Mouse (Mus musculus): ENCODE results near the gene Immp2l.
"Not testable (repeated sequence)": the region's sequence is repeated elsewhere in the genome, so short reads cannot be mapped to it uniquely, and the experiment has no call there.

The Immp2l gene

GRCm38 (mm10) chr12:41668280-41668679, 644.4 kb downstream of the Immp2l start:
- no peak for DNase-seq (ENCODE audit: low read depth, low spot score)

GRCm38 (mm10) chr12:41669481-41669880, 645.6 kb downstream of the Immp2l start:
- no peak for DNase-seq (ENCODE audit: low read depth, low spot score)

GRCm38 (mm10) chr12:41674861-41675260, 651.0 kb downstream of the Immp2l start:
- peak; percentile 62 for DNase-seq (ENCODE audit: low read depth, low spot score)

GRCm38 (mm10) chr12:41680141-41680540, 656.3 kb downstream of the Immp2l start:
- DNase-seq (ENCODE audit: low read depth, low spot score), result peak; percentile 58

GRCm38 (mm10) chr12:41682141-41682540, 658.3 kb downstream of the Immp2l start:
- no peak for DNase-seq (ENCODE audit: low read depth, low spot score)

- DNase-seq (ENCODE audit: low read depth, low spot score), result no peak
Measured at GRCm38 (mm10) chr12:41689809-41690208, 665.9 kb downstream of the Immp2l start.

GRCm38 (mm10) chr12:41710608-41711007, 686.7 kb downstream of the Immp2l start:
- DNase-seq (ENCODE audit: low read depth, low spot score), result peak; percentile 70

GRCm38 (mm10) chr12:41716946-41717345, 693.1 kb downstream of the Immp2l start:
- DNase-seq (ENCODE audit: low read depth, low spot score), result no peak

GRCm38 (mm10) chr12:41724585-41724984, 700.7 kb downstream of the Immp2l start:
- DNase-seq (ENCODE audit: low read depth, low spot score), result no peak

- DNase-seq (ENCODE audit: low read depth, low spot score), result no peak
Measured at GRCm38 (mm10) chr12:41726720-41727119, 702.8 kb downstream of the Immp2l start.

GRCm38 (mm10) chr12:41727221-41727620, 703.3 kb downstream of the Immp2l start:
- peak; percentile 12 for DNase-seq (ENCODE audit: low read depth, low spot score)

GRCm38 (mm10) chr12:41727764-41728338, 704.0 kb downstream of the Immp2l start:
- DNase-seq (ENCODE audit: low read depth, low spot score), result no peak

- DNase-seq (ENCODE audit: low read depth, low spot score), result no peak
Measured at GRCm38 (mm10) chr12:41728467-41728866, 704.6 kb downstream of the Immp2l start.

- no peak for DNase-seq (ENCODE audit: low read depth, low spot score)
Measured at GRCm38 (mm10) chr12:41729780-41730179, 705.9 kb downstream of the Immp2l start.

- DNase-seq (ENCODE audit: low read depth, low spot score), result peak; percentile 56
Measured at GRCm38 (mm10) chr12:41733168-41733567, 709.3 kb downstream of the Immp2l start.

GRCm38 (mm10) chr12:41742887-41743286, 719.0 kb downstream of the Immp2l start:
- peak; percentile 29 for DNase-seq (ENCODE audit: low read depth, low spot score)

GRCm38 (mm10) chr12:41763396-41763795, 739.5 kb downstream of the Immp2l start:
- DNase-seq (ENCODE audit: low read depth, low spot score), result peak; percentile 32

- DNase-seq (ENCODE audit: low read depth, low spot score), result no peak
Measured at GRCm38 (mm10) chr12:41773961-41774360, 750.1 kb downstream of the Immp2l start.

GRCm38 (mm10) chr12:41774623-41775323, 750.9 kb downstream of the Immp2l start:
- peak; percentile 94 for DNase-seq (ENCODE audit: low read depth, low spot score)

- DNase-seq (ENCODE audit: low read depth, low spot score), result not testable (repeated sequence)
Measured at GRCm38 (mm10) chr12:41777762-41778161, 753.9 kb downstream of the Immp2l start.

- not testable (repeated sequence) for DNase-seq (ENCODE audit: low read depth, low spot score)
Measured at GRCm38 (mm10) chr12:41793681-41794080, 769.8 kb downstream of the Immp2l start.

GRCm38 (mm10) chr12:41829517-41829916, 805.6 kb downstream of the Immp2l start:
- DNase-seq (ENCODE audit: low read depth, low spot score), result no peak

GRCm38 (mm10) chr12:41831731-41832130, 807.8 kb downstream of the Immp2l start:
- DNase-seq (ENCODE audit: low read depth, low spot score), result no peak
